Mouse (Mus musculus): ENCODE results near the gene Tmtc4. TPM values are rescaled to one million over a fixed set of nuclear protein-coding genes. Genes with fewer than 3 reads are reported as not detected.

Tmtc4 gene
- polyA plus RNA-seq, 1 experiment: not detected

DNA sequence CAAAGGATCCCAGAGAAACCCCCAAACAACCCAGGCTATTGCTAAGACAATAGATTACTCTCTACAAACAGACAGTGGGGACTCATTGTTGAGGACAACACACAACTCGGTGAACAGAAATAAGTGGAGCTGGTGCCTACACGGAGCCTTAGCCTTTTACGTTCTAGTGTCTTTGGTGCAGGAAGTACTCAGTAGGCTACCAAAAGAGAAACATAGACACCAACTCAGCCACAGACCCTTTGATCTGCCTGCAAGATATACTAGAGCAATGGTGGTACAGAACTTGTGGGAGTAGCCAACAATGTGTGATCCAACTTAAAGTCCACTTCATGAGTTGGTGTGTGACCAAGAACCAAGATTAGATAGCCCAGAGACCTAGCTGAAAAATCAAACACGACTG lies 75.8 kb downstream of the Tmtc4 start:
- no peak overlapping the region for H3K4me3 ChIP-seq (replicated peaks)
- peaks cover 4% of the 10 kb centered on the region for H3K27me3 ChIP-seq (replicated peaks)
- H3K9me3 ChIP-seq: peaks cover 6% of the 10 kb centered on the region; the same call in 1 of the 2 replicates
- peaks cover 4% of the 10 kb centered on the region for H3K36me3 ChIP-seq (replicated peaks; ENCODE audit: low read length)
- TF ChIP-seq GATA1 (IDR thresholded peaks at IDR 0.05; ENCODE audit: borderline replicate concordance, low read length): no peak
- no peak for TF ChIP-seq FLI1 (IDR thresholded peaks at IDR 0.05; ENCODE audit: low read length)
- peaks cover 11% of the 10 kb centered on the region for H3K4me1 ChIP-seq

DNA sequence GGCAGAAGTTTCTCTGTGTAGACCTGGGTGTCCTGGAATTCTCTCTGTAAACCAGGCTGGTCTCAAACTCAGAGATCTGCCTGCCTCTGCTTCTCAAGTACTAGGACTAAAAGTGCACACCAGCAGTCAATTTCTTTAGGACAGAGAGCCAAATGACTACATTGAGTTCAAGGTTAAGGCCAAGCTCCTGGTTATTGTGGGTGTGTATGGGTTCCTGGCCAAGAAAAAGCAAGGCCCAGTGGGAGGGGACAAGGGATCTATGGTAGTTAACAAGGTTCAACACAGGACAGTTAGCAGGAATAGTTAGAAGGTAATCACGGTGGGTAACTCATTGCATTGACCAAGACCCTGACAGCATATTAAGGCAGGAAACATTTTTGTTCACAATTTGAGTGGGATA lies 78.8 kb downstream of the Tmtc4 start:
- Histone ChIP-seq H3K36me3 (replicated peaks; ENCODE audit: low read length) (peaks cover 4% of the 10 kb centered on the region), H3K27me3 (replicated peaks) (no peaks in the 10 kb centered on the region), H3K4me3 (replicated peaks) (no peak overlapping the region), H3K9me3 (peaks cover 6% of the 10 kb centered on the region; the same call in 1 of the 2 replicates), H3K4me1 (no peaks in the 10 kb centered on the region)
- TF ChIP-seq FLI1 (IDR thresholded peaks at IDR 0.05; ENCODE audit: low read length) (no peak), GATA1 (IDR thresholded peaks at IDR 0.05; ENCODE audit: borderline replicate concordance, low read length) (no peak)

DNA sequence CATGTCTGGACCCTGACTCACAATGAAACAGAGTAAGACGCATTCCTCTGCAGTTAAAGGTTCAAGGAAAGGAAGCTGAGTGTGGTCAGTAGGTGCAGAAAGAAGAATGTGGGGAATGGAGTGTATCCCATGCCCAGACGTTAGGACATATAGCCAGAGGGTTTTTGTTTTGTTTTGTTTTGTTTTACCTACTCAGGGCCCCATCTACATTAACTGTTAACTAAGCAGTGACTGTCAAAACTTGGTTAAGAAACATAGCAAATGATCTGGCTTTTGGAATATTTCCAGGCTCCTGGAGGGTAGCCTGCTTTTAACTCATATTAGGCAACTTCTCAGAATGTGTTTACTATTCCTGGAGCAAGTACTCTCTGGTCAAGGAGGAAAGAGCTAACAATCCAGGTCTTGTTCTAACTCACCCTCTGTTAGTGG lies 79.9 kb downstream of the Tmtc4 start:
- peaks cover 4% of the 10 kb centered on the region for H3K36me3 ChIP-seq (replicated peaks; ENCODE audit: low read length)
- TF ChIP-seq GATA1 (IDR thresholded peaks at IDR 0.05; ENCODE audit: borderline replicate concordance, low read length) (no peak), FLI1 (IDR thresholded peaks at IDR 0.05; ENCODE audit: low read length) (no peak)
- no peaks in the 10 kb centered on the region for H3K4me1 ChIP-seq
- no peak overlapping the region for H3K4me3 ChIP-seq (replicated peaks)
- no peaks in the 10 kb centered on the region for H3K27me3 ChIP-seq (replicated peaks)
- peaks cover 6% of the 10 kb centered on the region; the same call in 1 of the 2 replicates for H3K9me3 ChIP-seq

DNA sequence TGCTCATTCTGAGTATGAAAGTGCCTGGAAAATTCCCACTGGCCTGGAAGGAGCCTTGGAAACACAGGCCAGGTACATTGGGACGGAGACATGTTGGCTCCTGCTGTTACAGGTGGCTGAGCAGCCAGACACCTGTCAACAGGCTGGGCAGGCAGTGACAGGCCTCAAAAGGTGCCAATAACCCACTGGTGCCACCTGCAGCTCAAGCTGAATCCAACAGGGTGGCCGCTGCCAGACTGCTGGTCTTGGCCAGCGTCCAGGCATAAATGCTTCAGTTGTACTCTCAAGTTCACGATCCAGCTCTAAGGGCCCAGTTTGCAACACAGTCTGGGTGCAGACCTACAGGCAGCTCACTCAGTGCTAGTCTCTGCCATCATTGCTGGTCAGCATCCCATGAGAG lies 81.0 kb downstream of the Tmtc4 start:
- Histone ChIP-seq H3K36me3 (replicated peaks; ENCODE audit: low read length) (peaks cover 4% of the 10 kb centered on the region), H3K9me3 (0 out of 2 replicates have a peak, but pooled peaks cover under 1% of the 10 kb centered on the region), H3K4me3 (replicated peaks) (no peak overlapping the region), H3K27me3 (replicated peaks) (no peaks in the 10 kb centered on the region), H3K4me1 (no peaks in the 10 kb centered on the region)
- TF ChIP-seq FLI1 (IDR thresholded peaks at IDR 0.05; ENCODE audit: low read length) (no peak), GATA1 (IDR thresholded peaks at IDR 0.05; ENCODE audit: borderline replicate concordance, low read length) (no peak)

DNA sequence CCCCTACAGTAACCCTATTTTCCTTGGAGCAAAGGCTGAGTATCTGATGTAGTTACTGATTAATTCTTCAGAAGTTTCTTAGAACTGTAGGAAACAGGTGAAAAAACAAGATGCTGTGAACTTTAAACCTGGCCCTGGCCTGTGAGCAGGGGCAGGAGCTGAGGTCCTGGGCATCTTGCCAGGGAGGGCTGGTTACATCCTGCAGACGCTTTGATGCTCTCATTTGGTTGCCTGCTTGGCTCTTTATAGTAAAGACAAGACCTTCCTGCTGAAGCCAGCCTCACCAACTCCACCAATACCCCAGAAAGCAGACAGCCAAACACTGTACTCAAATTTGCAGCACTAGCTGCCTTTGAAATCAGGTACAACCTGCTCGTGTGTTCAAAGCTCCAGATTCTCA lies 81.7 kb downstream of the Tmtc4 start:
- Histone ChIP-seq H3K36me3 (replicated peaks; ENCODE audit: low read length) (peaks cover 4% of the 10 kb centered on the region), H3K27me3 (replicated peaks) (no peaks in the 10 kb centered on the region), H3K4me1 (no peaks in the 10 kb centered on the region), H3K9me3 (no peaks in the 10 kb centered on the region), H3K4me3 (replicated peaks) (no peak overlapping the region)
- no peak for TF ChIP-seq GATA1 (IDR thresholded peaks at IDR 0.05; ENCODE audit: borderline replicate concordance, low read length)
- TF ChIP-seq FLI1 (IDR thresholded peaks at IDR 0.05; ENCODE audit: low read length): no peak

- Histone ChIP-seq H3K36me3 (replicated peaks; ENCODE audit: low read length) (peaks cover 4% of the 10 kb centered on the region), H3K4me1 (no peaks in the 10 kb centered on the region), H3K9me3 (no peaks in the 10 kb centered on the region), H3K4me3 (replicated peaks) (no peak overlapping the region), H3K27me3 (replicated peaks) (no peaks in the 10 kb centered on the region)
- TF ChIP-seq GATA1 (IDR thresholded peaks at IDR 0.05; ENCODE audit: borderline replicate concordance, low read length) (no peak), FLI1 (IDR thresholded peaks at IDR 0.05; ENCODE audit: low read length) (no peak)
Observed at GRCm38 (mm10) chr14:122901715-122902114, 82.1 kb downstream of the Tmtc4 start.

- Histone ChIP-seq H3K4me3 (replicated peaks) (no peak overlapping the region), H3K9me3 (no peaks in the 10 kb centered on the region), H3K4me1 (no peaks in the 10 kb centered on the region), H3K27me3 (replicated peaks) (no peaks in the 10 kb centered on the region), H3K36me3 (replicated peaks; ENCODE audit: low read length) (peaks cover 4% of the 10 kb centered on the region)
- TF ChIP-seq GATA1 (IDR thresholded peaks at IDR 0.05; ENCODE audit: borderline replicate concordance, low read length): no peak
Observed at GRCm38 (mm10) chr14:122901177-122901576, 82.7 kb downstream of the Tmtc4 start.

DNA sequence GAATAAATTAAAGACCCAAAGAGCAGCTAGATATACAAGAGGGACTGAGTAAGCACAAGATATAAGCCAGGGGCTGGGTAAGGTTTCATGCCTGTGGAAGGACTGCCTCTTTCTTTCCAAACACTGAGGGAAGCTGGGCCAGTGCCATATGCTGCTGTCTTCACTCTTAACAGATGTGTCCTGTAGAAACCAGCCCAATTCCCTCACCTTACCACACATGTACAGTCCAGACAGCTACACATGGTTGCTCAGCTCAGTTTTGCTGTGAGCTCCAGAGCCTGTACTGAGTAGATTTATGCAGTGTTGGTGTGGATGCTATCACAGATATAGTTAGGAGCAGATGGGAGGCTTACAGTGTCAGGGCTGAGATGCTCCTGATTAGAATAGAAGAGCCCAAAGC lies 83.2 kb downstream of the Tmtc4 start:
- peaks cover 4% of the 10 kb centered on the region for H3K36me3 ChIP-seq (replicated peaks; ENCODE audit: low read length)
- no peaks in the 10 kb centered on the region for H3K27me3 ChIP-seq (replicated peaks)
- H3K4me3 ChIP-seq (replicated peaks): no peak overlapping the region
- no peaks in the 10 kb centered on the region for H3K4me1 ChIP-seq
- TF ChIP-seq FLI1 (IDR thresholded peaks at IDR 0.05; ENCODE audit: low read length) (no peak), GATA1 (IDR thresholded peaks at IDR 0.05; ENCODE audit: borderline replicate concordance, low read length) (no peak)
- no peaks in the 10 kb centered on the region for H3K9me3 ChIP-seq

DNA sequence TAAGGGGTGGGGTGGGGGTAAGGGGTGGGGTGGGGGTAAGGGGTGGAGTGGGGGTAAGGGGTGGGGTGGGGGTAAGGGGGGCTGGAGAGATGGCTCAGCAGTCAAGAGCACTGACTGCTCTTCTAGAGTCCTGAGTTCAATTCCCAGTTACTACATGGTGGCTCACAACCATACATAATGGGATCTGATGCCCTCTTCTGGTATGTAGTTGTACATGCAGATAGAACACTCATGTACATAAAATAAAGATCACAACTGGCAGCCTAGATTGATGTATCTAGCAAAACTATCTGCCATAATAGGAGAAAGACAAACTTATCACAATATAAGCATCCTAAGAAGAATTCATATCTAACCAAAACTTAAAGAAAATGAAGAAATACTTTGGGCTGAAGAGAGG lies 85.3 kb downstream of the Tmtc4 start:
- no peak for TF ChIP-seq GATA1 (IDR thresholded peaks at IDR 0.05; ENCODE audit: borderline replicate concordance, low read length)
- TF ChIP-seq FLI1 (IDR thresholded peaks at IDR 0.05; ENCODE audit: low read length): no peak
- Histone ChIP-seq H3K4me3 (replicated peaks) (no peak overlapping the region), H3K9me3 (no peaks in the 10 kb centered on the region), H3K4me1 (peaks cover 11% of the 10 kb centered on the region), H3K27me3 (replicated peaks) (no peaks in the 10 kb centered on the region), H3K36me3 (replicated peaks; ENCODE audit: low read length) (no peaks in the 10 kb centered on the region)

DNA sequence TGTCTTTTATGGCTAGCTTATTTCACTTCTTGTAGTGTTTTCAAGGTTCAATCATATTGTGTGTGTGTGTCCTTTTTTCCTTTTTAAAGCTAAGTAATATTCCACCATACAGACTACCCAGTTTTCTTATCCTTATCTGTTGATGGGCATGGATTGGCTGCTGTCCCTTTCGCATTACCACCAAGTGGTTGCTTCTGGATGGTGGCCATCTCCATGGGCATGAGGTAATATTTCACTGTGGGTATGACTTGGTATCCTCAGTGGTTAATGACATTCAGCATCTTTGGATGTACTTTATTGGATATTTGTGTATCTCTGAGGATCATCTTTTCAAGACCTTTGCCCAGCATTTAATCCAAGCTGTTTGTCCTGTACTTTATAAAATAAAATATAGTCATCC lies 87.7 kb downstream of the Tmtc4 start:
- H3K4me1 ChIP-seq: peaks cover 15% of the 10 kb centered on the region
- TF ChIP-seq GATA1 (IDR thresholded peaks at IDR 0.05; ENCODE audit: borderline replicate concordance, low read length) (no peak), FLI1 (IDR thresholded peaks at IDR 0.05; ENCODE audit: low read length) (no peak)
- H3K4me3 ChIP-seq (replicated peaks): no peak overlapping the region
- peaks cover 11% of the 10 kb centered on the region for H3K36me3 ChIP-seq (replicated peaks; ENCODE audit: low read length)
- H3K9me3 ChIP-seq: no peaks in the 10 kb centered on the region
- H3K27me3 ChIP-seq (replicated peaks): no peaks in the 10 kb centered on the region

DNA sequence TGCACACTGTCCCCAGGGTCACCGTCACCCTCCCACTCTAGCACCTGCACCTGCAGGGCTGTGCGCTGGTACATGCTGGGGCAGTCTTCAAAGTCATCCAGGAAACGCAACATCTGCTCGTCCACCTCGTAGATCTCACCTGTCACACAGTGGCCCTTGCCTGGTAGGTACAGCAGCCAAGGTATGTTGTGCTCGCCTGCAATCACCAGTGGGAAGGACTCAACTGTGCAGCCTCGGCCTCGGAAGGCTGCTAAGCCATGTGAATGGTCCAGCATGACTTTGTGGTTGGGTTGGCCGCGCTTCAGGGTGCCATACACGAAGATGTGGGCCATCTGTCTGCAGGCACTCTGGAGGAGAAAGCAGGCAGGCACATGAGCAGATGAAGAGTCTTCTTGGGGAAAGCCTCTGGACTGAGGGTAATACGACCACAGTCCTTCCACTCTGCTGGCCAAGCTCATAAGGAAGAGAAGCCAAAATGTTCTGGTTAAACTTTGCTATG lies 92.3 kb downstream of the Tmtc4 start:
- TF ChIP-seq GATA1 (IDR thresholded peaks at IDR 0.05; ENCODE audit: borderline replicate concordance, low read length): no peak
- peaks cover 15% of the 10 kb centered on the region for H3K4me1 ChIP-seq
- peak overlapping the region; percentile 21 for H3K4me3 ChIP-seq (replicated peaks)
- H3K9me3 ChIP-seq: no peaks in the 10 kb centered on the region
- H3K27me3 ChIP-seq (replicated peaks): no peaks in the 10 kb centered on the region
- peaks cover 31% of the 10 kb centered on the region for H3K36me3 ChIP-seq (replicated peaks; ENCODE audit: low read length)
